ENCODE assay signal across 15 mouse cellular contexts in the genomic region with DNA sequence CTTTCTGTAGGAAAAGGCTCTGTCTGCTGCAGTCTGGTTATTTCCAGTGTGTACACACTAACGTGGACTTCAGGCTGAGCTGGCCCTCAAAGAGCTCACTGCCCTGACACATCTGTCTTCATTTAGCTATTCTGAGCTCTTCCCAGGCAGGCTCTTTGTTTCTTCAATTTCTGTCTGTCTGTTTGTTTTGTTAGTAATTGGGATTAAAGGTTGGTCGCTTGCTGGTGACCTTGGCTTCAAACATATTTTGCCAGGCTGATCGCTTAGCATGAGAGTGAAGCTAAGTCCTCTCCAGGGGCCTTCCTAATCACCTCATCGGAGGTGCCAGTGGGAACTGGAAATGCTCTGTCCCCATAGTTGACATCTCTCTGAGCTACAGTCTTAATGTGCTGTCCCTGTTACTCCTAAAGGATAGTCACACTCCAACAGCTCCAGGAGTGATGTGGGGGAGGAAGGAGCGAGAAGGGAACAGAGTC. TPM values are rescaled to one million over a fixed set of nuclear protein-coding genes. Genes with fewer than 3 reads are reported as not detected.
DNase-seq lines count a peak whose midpoint lies in the region; ATAC-seq lines count a peak whose summit lies in the region.
"Had no signal": no experiment of that assay in that cellular context is flagged by ENCODE, and none has a peak within 500 bp of the region (broad histone marks: within the 10 kb centered on the region; RNA-seq: fewer than 3 reads in every experiment).

No protein-coding gene starts in this region.

- H3K36me3 ChIP-seq in forebrain, embryonic 11.5 days (ENCODE audit: control insufficient read depth, insufficient read depth, low read length), result no peaks in the 10 kb centered on the region
- H3K36me3 ChIP-seq in forebrain, embryonic 14.5 days (ENCODE audit: control insufficient read depth, insufficient read depth, low read length), result no peaks in the 10 kb centered on the region
- H3K36me3 ChIP-seq in kidney, embryonic 14.5 days (ENCODE audit: control insufficient read depth, insufficient read depth, low read length), result peaks cover 12% of the 10 kb centered on the region
- no peaks in the 10 kb centered on the region for H3K36me3 ChIP-seq in hindbrain, embryonic 16.5 days (ENCODE audit: control insufficient read depth, insufficient read depth, low read length)
- H3K36me3 ChIP-seq: limb, embryonic 15.5 days had no signal

- H3K9me3 ChIP-seq in forebrain, embryonic 11.5 days (ENCODE audit: control insufficient read depth, low read length), result no peaks in the 10 kb centered on the region
- H3K9me3 ChIP-seq in forebrain, embryonic 14.5 days (replicated peaks; ENCODE audit: control insufficient read depth, low read length), result no peaks in the 10 kb centered on the region
- no peaks in the 10 kb centered on the region for H3K9me3 ChIP-seq in kidney, embryonic 14.5 days (ENCODE audit: control insufficient read depth, low read length)
- H3K9me3 ChIP-seq in hindbrain, embryonic 16.5 days (ENCODE audit: control insufficient read depth, low read length), result no peaks in the 10 kb centered on the region
- H3K9me3 ChIP-seq: limb, embryonic 15.5 days had no signal

- 0 out of 2 replicates have a peak overlapping the region, but pooled peaks have one; percentile 12 for H3K27ac ChIP-seq in forebrain, embryonic 11.5 days (ENCODE audit: low read depth, low read length)
- no peak overlapping the region for H3K27ac ChIP-seq in forebrain, embryonic 14.5 days (ENCODE audit: low read depth, low read length)
- H3K27ac ChIP-seq in kidney, embryonic 14.5 days (ENCODE audit: low read depth, low read length), result peak overlapping the region; percentile 47; the same call in 1 of the 2 replicates
- no peak overlapping the region for H3K27ac ChIP-seq in hindbrain, embryonic 16.5 days (ENCODE audit: low read depth, low read length)
- H3K27ac ChIP-seq: limb, embryonic 15.5 days had no signal

- 49% methylated on average over 5 of the region's 5 CpGs for WGBS in forebrain, embryonic 11.5 days
- WGBS in forebrain, embryonic 14.5 days, result 52% methylated on average over 5 of the region's 5 CpGs
- 29% methylated on average over 5 of the region's 5 CpGs for WGBS in kidney, embryonic 14.5 days
- WGBS in hindbrain, embryonic 16.5 days, result 40% methylated on average over 5 of the region's 5 CpGs

- H3K4me1 ChIP-seq in forebrain, embryonic 11.5 days (replicated peaks; ENCODE audit: control insufficient read depth, insufficient read depth, low read length), result peaks cover 4% of the 10 kb centered on the region; the same call in 1 of the 2 replicates
- no peaks in the 10 kb centered on the region; the same call in 1 of the 2 replicates for H3K4me1 ChIP-seq in forebrain, embryonic 14.5 days (ENCODE audit: control insufficient read depth, insufficient read depth, low read length)
- peaks cover 23% of the 10 kb centered on the region for H3K4me1 ChIP-seq in kidney, embryonic 14.5 days (ENCODE audit: control insufficient read depth, insufficient read depth, low read length)
- peaks cover 4% of the 10 kb centered on the region; the same call in 1 of the 2 replicates for H3K4me1 ChIP-seq in hindbrain, embryonic 16.5 days (ENCODE audit: control insufficient read depth, insufficient read depth, low read depth, low read length)
- H3K4me1 ChIP-seq: limb, embryonic 15.5 days had no signal

- H3K4me2 ChIP-seq in forebrain, embryonic 11.5 days (ENCODE audit: low read depth, low read length, severe bottlenecking), result no peak overlapping the region
- no peak overlapping the region for H3K4me2 ChIP-seq in forebrain, embryonic 14.5 days (ENCODE audit: low read length)
- no peak overlapping the region for H3K4me2 ChIP-seq in kidney, embryonic 14.5 days (replicated peaks; ENCODE audit: low read depth, low read length)
- no peak overlapping the region for H3K4me2 ChIP-seq in hindbrain, embryonic 16.5 days (ENCODE audit: low read length)
- H3K4me2 ChIP-seq: limb, embryonic 15.5 days had no signal

- 0 out of 2 replicates have a peak, but pooled peaks have one; percentile 24 for ATAC-seq in forebrain, embryonic 11.5 days (replicated peaks; ENCODE audit: low FRiP score)
- ATAC-seq in forebrain, embryonic 14.5 days, result no peak
- no peak; the same call in 1 of the 2 replicates for ATAC-seq in kidney, embryonic 14.5 days (ENCODE audit: low FRiP score, low TSS enrichment)
- peak; percentile 48; the same call in 1 of the 2 replicates for ATAC-seq in hindbrain, embryonic 16.5 days
- no peak for ATAC-seq in monocyte, adult 5-6 weeks (replicated peaks; ENCODE audit: insufficient number of reproducible peaks, low FRiP score, low TSS enrichment, poor library complexity, severe bottlenecking)

- H3K9ac ChIP-seq in forebrain, embryonic 11.5 days (ENCODE audit: low read length), result no peak overlapping the region
- no peak overlapping the region for H3K9ac ChIP-seq in forebrain, embryonic 14.5 days (ENCODE audit: low read length)
- no peak overlapping the region for H3K9ac ChIP-seq in kidney, embryonic 14.5 days (ENCODE audit: low read depth, low read length)
- H3K9ac ChIP-seq in hindbrain, embryonic 16.5 days (ENCODE audit: low read depth, low read length), result no peak overlapping the region
- H3K9ac ChIP-seq: limb, embryonic 15.5 days had no signal

- DNase-seq in forebrain, embryonic 11.5 days (ENCODE audit: low spot score), result no peak
- no peak for DNase-seq in forebrain, embryonic 14.5 days (ENCODE audit: low spot score)
- DNase-seq in kidney, adult 8-10 months, result no peak
- peak; percentile 63 for DNase-seq in NIH3T3 (ENCODE audit: low read depth)
- no peak for DNase-seq in spleen, postnatal 14 days (ENCODE audit: low spot score in 2 of 2)
- DNase-seq: adrenal gland, adult 8-10 months; cerebellum, adult 11 months; gastrocnemius, postnatal 10 days; heart, postnatal 4 days; layer of hippocampus, adult 9-11 months; thymus, postnatal 25 days had no signal

- no peak overlapping the region for H3K4me3 ChIP-seq in forebrain, embryonic 11.5 days (ENCODE audit: low read depth, low read length)
- H3K4me3 ChIP-seq in forebrain, embryonic 14.5 days (ENCODE audit: low read depth, low read length), result no peak overlapping the region
- no peak overlapping the region for H3K4me3 ChIP-seq in kidney, embryonic 14.5 days (ENCODE audit: low read length)
- no peak overlapping the region for H3K4me3 ChIP-seq in hindbrain, embryonic 16.5 days (ENCODE audit: low read length)
- H3K4me3 ChIP-seq: limb, embryonic 15.5 days had no signal

- H3K27me3 ChIP-seq in forebrain, embryonic 11.5 days (ENCODE audit: control insufficient read depth, insufficient read depth, low read length), result no peaks in the 10 kb centered on the region
- H3K27me3 ChIP-seq in forebrain, embryonic 14.5 days (replicated peaks; ENCODE audit: control insufficient read depth, insufficient read depth, low read length), result no peaks in the 10 kb centered on the region
- H3K27me3 ChIP-seq in kidney, embryonic 14.5 days (ENCODE audit: control insufficient read depth, insufficient read depth, low read length), result no peaks in the 10 kb centered on the region
- H3K27me3 ChIP-seq in hindbrain, embryonic 16.5 days (replicated peaks; ENCODE audit: control insufficient read depth, insufficient read depth, low read length), result no peaks in the 10 kb centered on the region
- H3K27me3 ChIP-seq: limb, embryonic 15.5 days had no signal

RNA-seq across cellular contexts. Expression of a gene that starts 53.6 kb away (rescaled TPM):
- polyA plus RNA-seq in forebrain, embryonic 11.5 days (2014; fragmentation: Nextera tagmentation; extraction: Ambion mirVana), result 18.3 and 20.5 TPM in 2 replicates
- 3.8 and 4.2 TPM in 2 replicates for polyA plus RNA-seq in forebrain, embryonic 14.5 days (2014; fragmentation: Nextera tagmentation; extraction: Ambion mirVana)
- polyA plus RNA-seq in kidney, embryonic 14.5 days (2014; fragmentation: Nextera tagmentation; extraction: Ambion mirVana), result 25.3 and 26.4 TPM in 2 replicates
- 2.3 and 2.8 TPM in 2 replicates for polyA plus RNA-seq in hindbrain, embryonic 16.5 days (2015; fragmentation: Nextera tagmentation; extraction: Ambion mirVana)
- total RNA-seq in monocyte, adult 5-6 weeks (2017), result 0.21 to 0.97 TPM (median 0.29 TPM) in 3 replicates

Comparison
In these comparisons a context has a peak if more than half of its experiments do, and no peak if none do; other contexts are left out.
1. ATAC-seq: peak in forebrain, embryonic 11.5 days (single experiment) and hindbrain, embryonic 16.5 days (single experiment); none in forebrain, embryonic 14.5 days (single experiment), kidney, embryonic 14.5 days (single experiment) and monocyte, adult 5-6 weeks (single experiment).
2. H3K27ac ChIP-seq: peak in forebrain, embryonic 11.5 days (single experiment) and kidney, embryonic 14.5 days (single experiment); none in forebrain, embryonic 14.5 days (single experiment) and hindbrain, embryonic 16.5 days (single experiment).